Mouse (Mus musculus): ENCODE data around the gene Tardbp. TPM values are rescaled to one million over a fixed set of nuclear protein-coding genes. Genes with fewer than 3 reads are reported as not detected.

Tardbp gene
- total and polyA plus RNA-seq, 3 experiments, result 211 to 455 TPM; not detected in 1

GRCm38 (mm10) chr4:148627246-148627645, 427 bp upstream of the Tardbp start:
- no peak for DNase-seq (ENCODE audit: low read depth, low spot score)
- H3K4me3 ChIP-seq (ENCODE audit: control insufficient read depth in 1 of 2, insufficient read depth in 1 of 2, low read depth in 2 of 2, low read length in 2 of 2), result peak overlapping the region; percentile 39 to 62
- no peaks in the 10 kb centered on the region for H3K27me3 ChIP-seq (ENCODE audit: control insufficient read depth in 1 of 2, insufficient read depth in 2 of 2, low read length in 2 of 2)
- H3K36me3 ChIP-seq (ENCODE audit: control insufficient read depth in 1 of 2, insufficient read depth in 2 of 2, low read length in 2 of 2), result peaks cover 22 to 34% of the 10 kb centered on the region in 2 experiments
- TF ChIP-seq MAFK (IDR thresholded peaks at IDR 0.05; ENCODE audit: borderline replicate concordance, low read depth, low read length) (no peak), USF2 (IDR thresholded peaks at IDR 0.05; ENCODE audit: borderline replicate concordance in 1 of 2, insufficient read depth in 1 of 2, low read depth in 1 of 2, low read length in 2 of 2) (no peak), MAX (IDR thresholded peaks at IDR 0.05; ENCODE audit: low read length) (0 out of 2 replicates have a peak, but pooled peaks have one; percentile 22), EP300 (IDR thresholded peaks at IDR 0.05; ENCODE audit: low read depth in 1 of 2, low read length in 2 of 2) (0 out of 4 replicates have a peak, but pooled peaks of 1 of the 2 experiments have one; percentile 2), RAD21 (IDR thresholded peaks at IDR 0.05; ENCODE audit: low read depth, low read length) (no peak)
- H3K9ac ChIP-seq (ENCODE audit: control insufficient read depth, low read depth, low read length, poor library complexity, severe bottlenecking), result peak overlapping the region; percentile 68
- H3K79me2 ChIP-seq (ENCODE audit: control insufficient read depth, insufficient read depth, low read length, poor library complexity), result peaks cover 39% of the 10 kb centered on the region
- H3K27ac ChIP-seq (ENCODE audit: control insufficient read depth, low read depth, low read length), result peak overlapping the region; percentile 20; the same call in 1 of the 2 replicates
- H3K4me1 ChIP-seq (ENCODE audit: control insufficient read depth in 1 of 2, insufficient read depth in 2 of 2, low read length in 2 of 2), result peaks cover 2 to 26% of the 10 kb centered on the region in 2 experiments
- H3K9me3 ChIP-seq (replicated peaks; ENCODE audit: insufficient read depth, low read length), result no peaks in the 10 kb centered on the region

GRCm38 (mm10) chr4:148625756-148626622, 830 bp downstream of the Tardbp start:
- Histone ChIP-seq H3K27me3 (ENCODE audit: control insufficient read depth in 1 of 2, insufficient read depth in 2 of 2, low read length in 2 of 2) (no peaks in the 10 kb centered on the region), H3K9me3 (replicated peaks; ENCODE audit: insufficient read depth, low read length) (no peaks in the 10 kb centered on the region), H3K27ac (ENCODE audit: control insufficient read depth, low read depth, low read length) (peak overlapping the region; percentile 89), H3K9ac (ENCODE audit: control insufficient read depth, low read depth, low read length, poor library complexity, severe bottlenecking) (peak overlapping the region; percentile 100), H3K4me3 (ENCODE audit: control insufficient read depth in 1 of 2, insufficient read depth in 1 of 2, low read depth in 2 of 2, low read length in 2 of 2) (peak overlapping the region; percentile 78 to 93), H3K79me2 (ENCODE audit: control insufficient read depth, insufficient read depth, low read length, poor library complexity) (peaks cover 47% of the 10 kb centered on the region), H3K4me1 (ENCODE audit: control insufficient read depth in 1 of 2, insufficient read depth in 2 of 2, low read length in 2 of 2) (peaks cover 2 to 29% of the 10 kb centered on the region in 2 experiments), H3K36me3 (ENCODE audit: control insufficient read depth in 1 of 2, insufficient read depth in 2 of 2, low read length in 2 of 2) (peaks cover 29 to 43% of the 10 kb centered on the region in 2 experiments)
- peak; percentile 83 for DNase-seq (ENCODE audit: low read depth, low spot score)
- no peak for TF ChIP-seq GATA1 (IDR thresholded peaks at IDR 0.05; ENCODE audit: low read depth, low read length)
- TF ChIP-seq POLR2AphosphoS2 (IDR thresholded peaks at IDR 0.05; ENCODE audit: low read length), result no peak; the same call in none of the 2 replicates
- TF ChIP-seq MYC (IDR thresholded peaks at IDR 0.05; ENCODE audit: low read depth, low read length), result peak; percentile 94
- no peak for TF ChIP-seq JUND (IDR thresholded peaks at IDR 0.05; ENCODE audit: low read depth, low read length)
- no peak for TF ChIP-seq MAFK (IDR thresholded peaks at IDR 0.05; ENCODE audit: borderline replicate concordance, low read depth, low read length)
- TF ChIP-seq RCOR1 (IDR thresholded peaks at IDR 0.05; ENCODE audit: low read depth, low read length), result no peak
- 0 out of 2 replicates have a peak, but pooled peaks have one; percentile 15 for TF ChIP-seq NRF1 (IDR thresholded peaks at IDR 0.05; ENCODE audit: insufficient read depth, low read depth, low read length, poor library complexity, severe bottlenecking)
- no peak for TF ChIP-seq USF1 (IDR thresholded peaks at IDR 0.05; ENCODE audit: low read depth, low read length)
- no peak for TF ChIP-seq HCFC1 (IDR thresholded peaks at IDR 0.05; ENCODE audit: low read depth, low read length)
- peak; percentile 80 for TF ChIP-seq MXI1 (IDR thresholded peaks at IDR 0.05; ENCODE audit: low read depth, low read length)
- TF ChIP-seq MAX (IDR thresholded peaks at IDR 0.05; ENCODE audit: low read length), result peak; percentile 89
- TF ChIP-seq CHD2 (IDR thresholded peaks at IDR 0.05; ENCODE audit: low read length), result no peak
- TF ChIP-seq NELFE (IDR thresholded peaks at IDR 0.05; ENCODE audit: low read depth, low read length), result no peak
- peak; percentile 38; the same call in 1 of the 2 replicates for TF ChIP-seq ZMIZ1 (IDR thresholded peaks at IDR 0.05; ENCODE audit: low read depth, low read length)
- no peak for TF ChIP-seq TAL1 (IDR thresholded peaks at IDR 0.05; ENCODE audit: low read length)
- TF ChIP-seq MAZ (IDR thresholded peaks at IDR 0.05; ENCODE audit: low read depth, low read length), result 0 out of 2 replicates have a peak, but pooled peaks have one; percentile 49
- 0 out of 2 replicates have a peak, but pooled peaks have one; percentile 21 for TF ChIP-seq ETS1 (IDR thresholded peaks at IDR 0.05; ENCODE audit: low read depth, low read length)
- 0 out of 2 replicates have a peak, but pooled peaks have one; percentile 61 for TF ChIP-seq E2F4 (IDR thresholded peaks at IDR 0.05; ENCODE audit: borderline replicate concordance, low read depth, low read length)
- TF ChIP-seq ZNF384 (IDR thresholded peaks at IDR 0.05; ENCODE audit: low read depth, low read length), result no peak
- TF ChIP-seq TCF12 (IDR thresholded peaks at IDR 0.05; ENCODE audit: low read depth, low read length), result 0 out of 2 replicates have a peak, but pooled peaks have one; percentile 6
- TF ChIP-seq ZKSCAN1 (IDR thresholded peaks at IDR 0.05; ENCODE audit: low read depth, low read length), result 0 out of 2 replicates have a peak, but pooled peaks have one; percentile 15
- no peak for TF ChIP-seq MYB (IDR thresholded peaks at IDR 0.05; ENCODE audit: low read depth, low read length)
- peak in 1 of 2 experiments; percentile 5; a peak in 1 of 4 replicates for TF ChIP-seq POLR2A (IDR thresholded peaks at IDR 0.05; ENCODE audit: control insufficient read depth in 1 of 2, insufficient read depth in 1 of 2, low read depth in 1 of 2, low read length in 2 of 2, poor library complexity in 1 of 2)
- 0 out of 4 replicates have a peak, but pooled peaks of 1 of the 2 experiments have one; percentile 6 for TF ChIP-seq EP300 (IDR thresholded peaks at IDR 0.05; ENCODE audit: low read depth in 1 of 2, low read length in 2 of 2)

Measured in MEL (cell line).